Mouse (Mus musculus) forebrain, embryonic 11.5 days (tissue): ENCODE measurements at regions not wholly inside any gene's neighbourhood (a gene's known extent, or its start where the extent isn't known, plus 50 kb on each side); places are given as distances from the start of the nearest gene placed in this dataset.

Experiments used
- ATAC-seq: fragments of 200-750 bp; cut with Nextera tagmentation; replicated peaks from 2 replicates; pipeline ENCODE4 v1.8.0; 2017; ENCODE audit warnings: moderate TSS enrichment; ENCODE audit not compliant: low FRiP score
- DNase-seq: peaks from one replicate; pipeline ENCODE4 v3.0.0-alpha.2; 2017; ENCODE audit warnings: low spot score
- H3K27ac ChIP-seq: fragments of 300-500 bp; sonication (generic); 2 replicates; pipeline ENCODE4 v1.5.1; 2014; ENCODE audit warnings: low read depth, low read length
- H3K27me3 ChIP-seq: fragments of 300-500 bp; sonication (generic); 2 replicates; pipeline ENCODE4 v1.6.1; 2014; ENCODE audit warnings: mild to moderate bottlenecking, low read length, mixed read lengths; ENCODE audit not compliant: control insufficient read depth, insufficient read depth
- H3K36me3 ChIP-seq: fragments of 300-500 bp; sonication (generic); 2 replicates; pipeline ENCODE4 v1.6.1; 2014; ENCODE audit warnings: mild to moderate bottlenecking, low read length, moderate library complexity, mixed read lengths; ENCODE audit not compliant: control insufficient read depth, insufficient read depth
- H3K4me1 ChIP-seq: fragments of 300-500 bp; sonication (generic); replicated peaks from 2 replicates; pipeline ENCODE4 v1.6.1; 2014; ENCODE audit warnings: low read length, mixed read lengths; ENCODE audit not compliant: control insufficient read depth, insufficient read depth
- H3K4me2 ChIP-seq: fragments of 300-500 bp; sonication (generic); 2 replicates; pipeline ENCODE4 v1.6.1; 2014; ENCODE audit warnings: low read depth, mild to moderate bottlenecking, low read length, moderate library complexity, mixed read lengths; ENCODE audit not compliant: severe bottlenecking
- H3K4me3 ChIP-seq: fragments of 300-500 bp; sonication (generic); 2 replicates; pipeline ENCODE4 v1.5.1; 2014; ENCODE audit warnings: low read depth, low read length
- H3K9ac ChIP-seq: fragments of 300-500 bp; sonication (generic); 2 replicates; pipeline ENCODE4 v1.6.1; 2014; ENCODE audit warnings: low read length
- H3K9me3 ChIP-seq: fragments of 300-500 bp; sonication (generic); 2 replicates; pipeline ENCODE4 v1.6.1; 2016; ENCODE audit warnings: low read length, mixed read lengths; ENCODE audit not compliant: control insufficient read depth
- WGBS: fragments of 180-500 bp; shearing (Covaris S2); extraction: QIAGEN DNeasy Blood & Tissue Kit; methylation state at CpG from one replicate; pipeline ENCODE4 v1.1.7; 2014; 5-methylcytosine and 5-hydroxymethylcytosine counted together

DNA sequence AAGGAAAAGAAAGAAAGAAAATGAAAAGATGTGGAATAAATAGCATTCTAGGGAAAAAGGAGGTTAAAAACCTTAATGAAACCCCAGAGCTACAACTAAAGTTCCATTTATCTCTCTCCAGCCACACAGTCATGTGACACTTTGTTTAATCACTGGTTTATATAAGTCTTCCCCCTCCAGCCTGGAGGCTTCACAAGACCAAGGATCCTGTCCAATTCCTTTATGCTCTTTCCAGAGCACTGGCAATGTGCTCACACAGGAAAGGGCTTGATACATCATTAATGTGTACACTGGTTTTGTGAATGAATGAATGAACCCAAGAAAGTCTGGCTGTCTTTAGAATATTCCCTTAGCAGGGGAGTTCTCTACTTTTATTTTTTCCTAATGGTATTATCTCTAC, 221.1 kb upstream of the Xrcc4 start:
- Histone ChIP-seq H3K4me1 (no peaks in the 10 kb centered on the region), H3K4me2 (no peak overlapping the region), H3K27me3 (no peaks in the 10 kb centered on the region), H3K27ac (no peak overlapping the region), H3K9me3 (no peaks in the 10 kb centered on the region), H3K4me3 (no peak overlapping the region), H3K9ac (no peak overlapping the region), H3K36me3 (no peaks in the 10 kb centered on the region)
- ATAC-seq: no peak
- DNase-seq: no peak

GRCm38 (mm10) chr13:90300481-90300880, 211.1 kb upstream of the Xrcc4 start:
- WGBS: 93% methylated on average over 3 of the region's 3 CpGs
- Histone ChIP-seq H3K9me3 (no peaks in the 10 kb centered on the region), H3K27ac (no peak overlapping the region), H3K4me1 (no peaks in the 10 kb centered on the region), H3K4me3 (no peak overlapping the region), H3K4me2 (no peak overlapping the region), H3K36me3 (no peaks in the 10 kb centered on the region), H3K27me3 (no peaks in the 10 kb centered on the region), H3K9ac (no peak overlapping the region)
- DNase-seq (no peak), ATAC-seq (no peak)

DNA sequence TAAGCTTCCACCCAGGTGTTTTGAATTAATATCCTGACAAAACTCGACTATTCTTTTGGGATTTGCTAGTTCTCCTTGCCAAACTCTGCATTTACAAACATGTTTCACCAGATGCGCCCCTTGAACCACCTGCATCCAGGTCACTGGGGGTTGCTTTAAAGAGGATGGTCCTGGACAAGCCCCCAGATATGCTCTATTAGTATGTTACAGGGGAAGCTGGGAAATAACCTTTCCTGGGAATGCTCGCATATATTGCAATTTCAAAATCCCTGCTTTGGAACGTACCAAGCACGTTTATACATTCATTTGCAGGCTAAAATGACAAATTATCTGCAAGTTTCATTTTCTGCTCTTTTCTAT, 205.2 kb upstream of the Xrcc4 start:
- no peaks in the 10 kb centered on the region for H3K9me3 ChIP-seq
- no peak overlapping the region for H3K4me3 ChIP-seq
- H3K27me3 ChIP-seq: no peaks in the 10 kb centered on the region
- no peak for DNase-seq
- peaks cover 7% of the 10 kb centered on the region for H3K4me1 ChIP-seq
- no peaks in the 10 kb centered on the region for H3K36me3 ChIP-seq
- no peak overlapping the region for H3K4me2 ChIP-seq
- no peak overlapping the region for H3K27ac ChIP-seq
- 41% methylated on average over 5 of the region's 5 CpGs for WGBS
- H3K9ac ChIP-seq: no peak overlapping the region
- peak; percentile 44 for ATAC-seq

DNA sequence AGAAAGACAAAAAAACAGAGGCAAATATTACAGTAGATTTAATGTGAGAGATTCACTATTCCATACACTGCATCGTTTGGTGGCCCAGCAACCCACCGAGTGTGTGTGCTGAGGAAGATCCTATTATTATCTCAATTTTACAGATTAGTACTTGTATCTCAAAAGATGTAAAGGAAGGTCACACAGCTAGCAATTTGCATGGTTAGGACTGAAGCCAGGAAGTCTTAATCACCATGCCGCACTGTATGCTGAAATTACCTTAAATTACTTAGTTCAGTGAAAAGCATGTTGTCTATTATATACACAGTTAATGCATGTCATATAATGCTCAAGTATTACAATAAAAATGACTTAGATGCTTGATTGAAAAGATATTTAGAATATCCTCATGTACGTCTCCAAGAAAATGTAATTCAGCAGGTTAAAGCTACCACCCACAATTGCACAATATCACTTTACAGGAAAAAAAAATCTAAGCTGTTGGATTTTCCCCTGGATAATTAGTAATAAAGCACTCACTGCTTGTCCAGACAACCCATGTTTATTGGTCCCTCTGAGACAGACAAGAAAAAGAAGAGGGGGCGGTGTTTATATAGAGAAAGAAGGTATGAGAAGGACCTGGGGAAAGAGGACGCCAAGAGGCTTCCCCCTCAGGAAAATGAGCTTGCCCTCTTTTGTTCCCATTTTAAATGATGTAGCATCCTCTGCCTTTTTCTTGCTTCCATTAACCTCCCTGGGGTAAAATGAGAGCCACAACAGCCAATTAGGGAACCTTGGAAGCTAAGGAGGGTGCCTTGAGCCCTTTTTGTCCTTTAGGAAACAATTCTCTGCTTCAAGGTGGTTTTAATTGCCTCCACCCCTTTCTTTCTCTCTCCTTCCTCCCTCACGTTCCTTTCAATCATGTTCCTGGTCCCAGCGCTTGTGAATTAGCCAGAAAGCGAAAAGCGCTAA, 204.6 kb upstream of the Xrcc4 start:
- Histone ChIP-seq H3K36me3 (no peaks in the 10 kb centered on the region), H3K4me1 (peaks cover 7% of the 10 kb centered on the region), H3K4me2 (no peak overlapping the region), H3K4me3 (no peak overlapping the region), H3K9me3 (no peaks in the 10 kb centered on the region), H3K27ac (no peak overlapping the region), H3K9ac (no peak overlapping the region), H3K27me3 (no peaks in the 10 kb centered on the region)
- DNase-seq (peak; percentile 50), ATAC-seq (peak; percentile 84)
- 30% methylated on average over 10 of the region's 10 CpGs for WGBS

DNA sequence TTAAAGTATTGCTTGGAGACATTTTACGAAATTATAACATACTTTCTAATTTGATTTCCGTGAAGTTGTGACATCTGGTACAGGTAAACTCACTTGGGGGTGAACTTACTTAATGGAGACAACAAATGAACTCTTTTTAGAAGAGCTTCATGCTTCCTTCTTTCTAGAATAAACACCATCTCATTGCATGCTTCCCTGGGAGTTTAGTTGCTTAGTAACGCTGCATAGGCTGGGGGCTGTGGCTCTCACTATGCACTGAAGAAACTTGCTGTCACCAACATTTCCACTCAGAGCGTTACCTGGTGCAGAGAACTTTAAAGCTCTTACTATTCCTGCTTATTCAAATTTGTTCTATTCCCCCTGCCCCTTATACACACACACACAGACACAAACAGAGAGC, 203.5 kb upstream of the Xrcc4 start:
- DNase-seq (no peak), ATAC-seq (0 out of 2 replicates have a peak, but pooled peaks have one; percentile 34)
- H3K4me1 ChIP-seq: peaks cover 7% of the 10 kb centered on the region
- H3K4me3 ChIP-seq: no peak overlapping the region
- 38% methylated on average over 4 of the region's 4 CpGs for WGBS
- H3K27ac ChIP-seq: no peak overlapping the region
- no peak overlapping the region for H3K4me2 ChIP-seq
- H3K9me3 ChIP-seq: no peaks in the 10 kb centered on the region
- no peak overlapping the region for H3K9ac ChIP-seq
- no peaks in the 10 kb centered on the region for H3K36me3 ChIP-seq
- H3K27me3 ChIP-seq: no peaks in the 10 kb centered on the region

- Histone ChIP-seq H3K4me1 (peaks cover 7% of the 10 kb centered on the region), H3K4me2 (no peak overlapping the region), H3K9ac (no peak overlapping the region), H3K27ac (no peak overlapping the region), H3K27me3 (no peaks in the 10 kb centered on the region), H3K36me3 (no peaks in the 10 kb centered on the region), H3K9me3 (no peaks in the 10 kb centered on the region), H3K4me3 (no peak overlapping the region)
- no peak for DNase-seq
- 38% methylated on average over 1 of the region's 1 CpGs for WGBS
- ATAC-seq: peak; percentile 42
These were observed 202.7 kb upstream of the Xrcc4 start for GRCm38 (mm10) chr13:90292124-90292523.

DNA sequence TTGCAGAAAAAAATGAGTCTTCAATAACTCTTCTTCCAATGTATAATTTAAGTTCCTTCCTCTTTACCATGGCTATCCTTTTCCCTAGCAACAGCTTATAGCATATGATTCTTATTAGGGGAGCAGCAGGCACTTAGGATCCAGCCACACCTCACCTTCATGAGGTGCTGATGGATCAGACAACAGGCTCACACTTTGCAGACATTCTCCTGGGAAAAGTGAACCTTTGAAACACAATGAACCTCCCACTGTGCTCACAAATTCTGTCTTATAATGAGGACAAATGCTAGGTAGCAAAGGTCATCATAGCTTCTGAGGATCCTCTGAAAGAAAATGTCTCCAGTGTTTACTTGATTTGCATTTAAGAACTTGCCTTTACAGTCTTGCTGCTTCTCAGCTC, 191.6 kb upstream of the Xrcc4 start:
- no peaks in the 10 kb centered on the region for H3K9me3 ChIP-seq
- no peak overlapping the region for H3K27ac ChIP-seq
- H3K4me2 ChIP-seq: no peak overlapping the region
- H3K9ac ChIP-seq: no peak overlapping the region
- H3K4me1 ChIP-seq: no peaks in the 10 kb centered on the region
- ATAC-seq: no peak
- H3K4me3 ChIP-seq: no peak overlapping the region
- no peaks in the 10 kb centered on the region for H3K27me3 ChIP-seq
- DNase-seq: no peak
- H3K36me3 ChIP-seq: no peaks in the 10 kb centered on the region

DNA sequence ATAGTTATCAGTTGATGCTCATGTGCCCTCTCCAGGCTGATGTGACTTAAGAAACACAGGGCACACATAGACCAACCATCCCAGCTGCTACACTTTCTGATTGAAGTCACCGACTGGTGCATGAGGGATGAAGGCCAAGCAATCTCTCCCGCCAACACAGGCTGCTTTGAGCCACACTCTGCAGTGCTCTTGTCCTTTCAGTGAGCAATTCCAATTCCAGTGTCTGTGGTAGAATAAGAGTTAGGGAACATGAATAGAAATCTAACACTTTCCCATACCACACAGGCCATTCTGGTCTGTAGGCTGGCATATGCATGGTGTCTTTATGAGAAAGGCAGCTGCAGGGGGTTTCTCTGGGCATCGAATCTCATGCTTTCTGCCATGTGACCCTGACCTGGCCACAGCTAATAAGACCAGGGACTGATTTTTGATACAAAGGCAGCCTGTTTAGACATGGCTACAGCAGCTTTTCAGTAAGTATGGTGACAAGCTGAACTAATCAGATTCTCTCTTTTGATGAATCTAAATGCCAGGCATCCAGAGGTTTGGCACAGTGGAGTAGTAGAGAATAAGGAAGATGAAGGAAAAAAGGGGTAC, 190.5 kb upstream of the Xrcc4 start:
- Histone ChIP-seq H3K4me1 (no peaks in the 10 kb centered on the region), H3K9me3 (no peaks in the 10 kb centered on the region), H3K27ac (no peak overlapping the region), H3K36me3 (no peaks in the 10 kb centered on the region), H3K4me3 (no peak overlapping the region), H3K9ac (no peak overlapping the region), H3K4me2 (no peak overlapping the region), H3K27me3 (no peaks in the 10 kb centered on the region)
- no peak; the same call in 1 of the 2 replicates for ATAC-seq
- WGBS: 63% methylated on average over 3 of the region's 3 CpGs
- no peak for DNase-seq

- DNase-seq: no peak
These were observed 189.9 kb upstream of the Xrcc4 start for GRCm38 (mm10) chr13:90279355-90279754.

More at GRCm38 (mm10) chr13:90279355-90279754, 189.9 kb upstream of the Xrcc4 start:
- no peaks in the 10 kb centered on the region for H3K9me3 ChIP-seq
- H3K36me3 ChIP-seq: no peaks in the 10 kb centered on the region
- no peak overlapping the region for H3K4me3 ChIP-seq
- H3K4me2 ChIP-seq: no peak overlapping the region
- no peak for ATAC-seq
- no peaks in the 10 kb centered on the region for H3K27me3 ChIP-seq
- H3K4me1 ChIP-seq: no peaks in the 10 kb centered on the region
- no peak overlapping the region for H3K9ac ChIP-seq
- no peak overlapping the region for H3K27ac ChIP-seq
